Mouse (Mus musculus) heart, embryonic 11.5 days (tissue): ENCODE results near the gene Atp9a. TPM values are rescaled to one million over a fixed set of nuclear protein-coding genes. Genes with fewer than 3 reads are reported as not detected.

Experiments used
- ATAC-seq: fragments of 200-750 bp; cut with Nextera tagmentation; replicated peaks from 2 replicates; pipeline ENCODE4 v1.8.0; 2017; ENCODE audit warnings: moderate library complexity; ENCODE audit not compliant: insufficient number of reproducible peaks, low FRiP score, low TSS enrichment
- H3K27ac ChIP-seq: fragments of 300-500 bp; sonication (generic); 2 replicates; pipeline ENCODE4 v1.5.1; 2014; ENCODE audit warnings: mild to moderate bottlenecking, low read depth, low read length
- H3K27me3 ChIP-seq: fragments of 300-500 bp; sonication (generic); 2 replicates; pipeline ENCODE4 v1.6.1; 2014; ENCODE audit warnings: mild to moderate bottlenecking, low read length, mixed read lengths; ENCODE audit not compliant: control insufficient read depth, insufficient read depth
- H3K36me3 ChIP-seq: fragments of 300-500 bp; sonication (generic); 2 replicates; pipeline ENCODE4 v1.6.1; 2014; ENCODE audit warnings: mild to moderate bottlenecking, low read length, moderate library complexity, mixed read lengths; ENCODE audit not compliant: control insufficient read depth, insufficient read depth
- H3K4me1 ChIP-seq: fragments of 300-500 bp; sonication (generic); 2 replicates; pipeline ENCODE4 v1.6.1; 2014; ENCODE audit warnings: low read length; ENCODE audit not compliant: control insufficient read depth, insufficient read depth
- H3K4me2 ChIP-seq: fragments of 300-500 bp; sonication (generic); 2 replicates; pipeline ENCODE4 v1.6.1; 2014; ENCODE audit warnings: mild to moderate bottlenecking, moderate library complexity
- H3K4me3 ChIP-seq: fragments of 300-500 bp; sonication (generic); 2 replicates; pipeline ENCODE4 v1.5.1; 2014; ENCODE audit warnings: low read depth, low read length
- H3K9ac ChIP-seq: fragments of 300-500 bp; sonication (generic); 2 replicates; pipeline ENCODE4 v1.6.1; 2014; ENCODE audit warnings: mild to moderate bottlenecking, low read depth, low read length, moderate library complexity
- H3K9me3 ChIP-seq: fragments of 300-500 bp; sonication (generic); replicated peaks from 2 replicates; pipeline ENCODE4 v1.6.1; 2016; ENCODE audit warnings: low read length; ENCODE audit not compliant: control insufficient read depth
- WGBS: fragments of 180-500 bp; shearing (Covaris S2); extraction: QIAGEN DNeasy Blood & Tissue Kit; methylation state at CpG from one replicate; pipeline ENCODE4 v1.1.7; 2014; ENCODE audit not compliant: insufficient replicate concordance; 5-methylcytosine and 5-hydroxymethylcytosine counted together
- polyA plus RNA-seq: library from polyadenylated mRNA; unstranded; fragments of >200 nt; fragmentation: Nextera tagmentation; extraction: Ambion mirVana; gene quantifications from 2 replicates; pipeline ENCODE4 v1.2.1, GENCODE M21; 2014

Gene Atp9a
- polyA plus RNA-seq, 1 experiment from 2014 or later = 7.5 TPM

GRCm38 (mm10) chr2:168618205-168618717 lies 123.9 kb downstream of the Atp9a start:
- Histone ChIP-seq H3K27ac (no peak overlapping the region), H3K4me1 (0 out of 2 replicates have a peak, but pooled peaks cover 8% of the 10 kb centered on the region), H3K36me3 (no peaks in the 10 kb centered on the region), H3K9ac (no peak overlapping the region), H3K9me3 (no peaks in the 10 kb centered on the region; the same call in 1 of the 2 replicates), H3K4me3 (no peak overlapping the region), H3K27me3 (peaks cover 4% of the 10 kb centered on the region; the same call in 1 of the 2 replicates), H3K4me2 (no peak overlapping the region)
- no peak for ATAC-seq
- WGBS = 77% methylated on average over 15 of the region's 15 CpGs

- Histone ChIP-seq H3K4me1 (peaks cover 15% of the 10 kb centered on the region; the same call in 1 of the 2 replicates), H3K27ac (no peak overlapping the region), H3K4me2 (no peak overlapping the region), H3K27me3 (peaks cover 4% of the 10 kb centered on the region; the same call in 1 of the 2 replicates), H3K4me3 (no peak overlapping the region), H3K9ac (no peak overlapping the region), H3K9me3 (no peaks in the 10 kb centered on the region), H3K36me3 (no peaks in the 10 kb centered on the region)
- WGBS = 79% methylated on average over 3 of the region's 3 CpGs
- ATAC-seq = no peak
Observed at GRCm38 (mm10) chr2:168615160-168615559, 127.0 kb downstream of the Atp9a start.

DNA sequence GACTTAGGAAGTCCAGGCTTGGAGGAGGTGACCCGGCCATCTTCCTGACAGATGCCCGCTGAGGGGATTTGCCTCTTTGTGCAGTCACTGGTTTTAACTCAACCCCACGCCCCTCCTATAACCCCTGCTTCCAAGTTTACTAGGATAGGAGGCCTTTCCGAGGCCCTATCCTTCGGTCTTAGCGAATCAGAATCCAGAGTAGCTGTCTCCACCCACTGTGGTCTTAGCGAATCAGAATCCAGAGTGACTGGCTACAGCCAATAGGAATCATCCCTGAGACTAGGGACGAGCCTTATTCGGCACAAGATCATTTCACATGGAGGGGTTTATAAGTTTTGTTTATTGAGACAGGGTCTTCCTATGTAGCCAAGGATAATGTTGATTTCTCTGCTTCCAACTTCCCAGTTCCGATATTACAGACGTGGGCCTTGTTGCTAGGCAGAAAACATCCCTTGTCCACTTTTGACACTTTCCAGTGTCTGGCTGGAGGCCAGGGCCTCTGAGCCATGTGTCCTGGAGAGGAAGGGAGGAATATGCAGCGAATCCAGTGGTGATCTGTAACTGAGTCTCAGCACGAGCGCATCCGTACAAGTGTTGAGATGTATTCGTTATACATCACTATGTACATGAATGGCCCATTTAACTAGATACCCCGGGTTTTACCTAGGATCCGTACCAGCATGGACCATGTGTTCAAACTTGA lies 127.9 kb downstream of the Atp9a start:
- peaks cover 15% of the 10 kb centered on the region; the same call in 1 of the 2 replicates for H3K4me1 ChIP-seq
- H3K9me3 ChIP-seq = no peaks in the 10 kb centered on the region
- no peaks in the 10 kb centered on the region for H3K36me3 ChIP-seq
- WGBS = 69% methylated on average over 18 of the region's 18 CpGs
- H3K9ac ChIP-seq = no peak overlapping the region
- H3K4me3 ChIP-seq = no peak overlapping the region
- no peak overlapping the region for H3K27ac ChIP-seq
- no peak overlapping the region for H3K4me2 ChIP-seq
- no peak for ATAC-seq
- H3K27me3 ChIP-seq = peaks cover 4% of the 10 kb centered on the region; the same call in 1 of the 2 replicates

DNA sequence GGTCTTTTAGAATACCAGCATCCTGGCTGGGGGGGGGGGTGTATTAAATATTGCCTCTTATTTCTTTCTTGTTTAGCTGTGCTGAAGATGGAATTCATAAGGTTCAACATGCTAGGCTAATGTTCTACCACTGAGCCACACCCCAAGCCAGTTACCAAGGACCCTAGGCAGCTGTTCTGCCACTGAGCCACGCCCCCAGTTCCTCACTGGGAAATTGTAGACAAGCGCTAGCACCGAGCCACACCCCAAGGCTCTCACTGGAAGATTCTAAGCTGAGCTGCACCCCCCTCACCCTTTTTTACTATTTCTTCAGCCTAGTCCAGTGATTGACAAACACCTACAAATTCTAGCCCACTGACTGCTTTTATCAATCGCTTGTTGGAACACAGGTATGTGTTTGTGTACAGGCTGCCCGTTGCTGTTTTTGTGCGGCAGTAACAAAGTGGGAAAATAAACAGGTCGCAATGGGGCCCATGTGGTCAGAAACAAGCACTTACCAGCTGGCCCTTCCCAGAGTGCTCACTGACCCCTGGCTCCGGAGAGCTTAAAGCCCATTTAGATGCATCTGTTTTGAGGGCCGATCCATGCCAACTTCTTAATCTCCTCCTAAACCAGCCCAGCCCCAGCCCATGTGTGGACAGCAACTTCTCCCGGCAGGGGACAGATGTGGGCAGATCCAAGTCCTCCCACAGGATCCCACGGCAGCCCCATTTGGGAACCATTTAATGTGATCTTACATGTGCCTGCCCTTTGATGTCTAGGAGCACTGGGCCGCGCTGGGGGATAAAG lies 128.9 kb downstream of the Atp9a start:
- ATAC-seq = no peak

GRCm38 (mm10) chr2:168610941-168611340 lies 131.3 kb downstream of the Atp9a start:
- Histone ChIP-seq H3K4me2 (no peak overlapping the region), H3K9me3 (no peaks in the 10 kb centered on the region), H3K4me3 (no peak overlapping the region), H3K9ac (no peak overlapping the region), H3K27ac (0 out of 2 replicates have a peak overlapping the region, but pooled peaks have one; percentile 31), H3K36me3 (no peaks in the 10 kb centered on the region), H3K4me1 (peaks cover 28% of the 10 kb centered on the region), H3K27me3 (0 out of 2 replicates have a peak, but pooled peaks cover 2% of the 10 kb centered on the region)
- no peak for ATAC-seq
- WGBS = 58% methylated on average over 3 of the region's 3 CpGs

More for the DNA sequence above, 128.9 kb downstream of the Atp9a start:
- Histone ChIP-seq H3K36me3 (no peaks in the 10 kb centered on the region), H3K4me3 (no peak overlapping the region), H3K9me3 (no peaks in the 10 kb centered on the region), H3K27ac (no peak overlapping the region), H3K4me1 (peaks cover 16% of the 10 kb centered on the region), H3K9ac (no peak overlapping the region), H3K4me2 (no peak overlapping the region), H3K27me3 (peaks cover 4% of the 10 kb centered on the region; the same call in 1 of the 2 replicates)
- 57% methylated on average over 13 of the region's 13 CpGs for WGBS

- WGBS = 74% methylated on average over 6 of the region's 6 CpGs
- ATAC-seq = no peak
- Histone ChIP-seq H3K9me3 (no peaks in the 10 kb centered on the region), H3K9ac (no peak overlapping the region), H3K36me3 (no peaks in the 10 kb centered on the region), H3K4me1 (peaks cover 33% of the 10 kb centered on the region), H3K4me2 (no peak overlapping the region), H3K27ac (no peak overlapping the region), H3K4me3 (no peak overlapping the region), H3K27me3 (0 out of 2 replicates have a peak, but pooled peaks cover 2% of the 10 kb centered on the region)
Observed at GRCm38 (mm10) chr2:168609653-168610248, 132.5 kb downstream of the Atp9a start.

DNA sequence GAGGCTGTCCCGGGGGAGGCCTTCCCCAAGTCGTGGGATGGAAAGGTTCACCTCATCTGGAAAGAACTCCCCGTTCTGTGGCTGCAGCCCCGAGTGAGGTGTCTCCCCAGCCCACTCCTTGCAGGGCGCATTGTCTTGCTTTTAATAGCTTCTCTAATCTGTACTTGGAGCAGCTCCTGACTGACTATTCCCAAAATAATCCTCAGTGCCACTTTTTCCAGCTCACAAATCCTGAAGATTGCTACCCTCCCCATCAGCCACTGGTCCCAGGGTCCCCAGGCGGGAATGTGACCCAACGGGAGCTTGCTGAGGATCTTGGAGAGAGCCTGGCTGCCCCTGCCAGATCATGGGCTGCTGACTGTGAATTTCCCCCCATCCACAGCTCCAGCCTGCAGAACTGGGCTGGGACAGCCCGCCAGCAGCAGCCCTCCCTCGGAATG lies 134.1 kb downstream of the Atp9a start:
- no peak for ATAC-seq
- Histone ChIP-seq H3K27ac (peak overlapping the region; percentile 37; the same call in 1 of the 2 replicates), H3K4me1 (peaks cover 34% of the 10 kb centered on the region), H3K27me3 (peaks cover 7% of the 10 kb centered on the region), H3K4me2 (0 out of 2 replicates have a peak overlapping the region, but pooled peaks have one; percentile 1), H3K9ac (no peak overlapping the region), H3K36me3 (no peaks in the 10 kb centered on the region), H3K4me3 (no peak overlapping the region), H3K9me3 (no peaks in the 10 kb centered on the region)
- WGBS = 42% methylated on average over 9 of the region's 9 CpGs

GRCm38 (mm10) chr2:168604655-168605070 lies 137.5 kb downstream of the Atp9a start:
- 25% methylated on average over 16 of the region's 16 CpGs for WGBS
- 0 out of 2 replicates have a peak overlapping the region, but pooled peaks have one; percentile 14 for H3K4me2 ChIP-seq

More at GRCm38 (mm10) chr2:168604655-168605070, 137.5 kb downstream of the Atp9a start:
- no peak for ATAC-seq
- Histone ChIP-seq H3K27ac (peak overlapping the region; percentile 67), H3K9ac (0 out of 2 replicates have a peak overlapping the region, but pooled peaks have one; percentile 24), H3K9me3 (no peaks in the 10 kb centered on the region), H3K4me3 (no peak overlapping the region), H3K4me1 (peaks cover 35% of the 10 kb centered on the region), H3K36me3 (no peaks in the 10 kb centered on the region), H3K27me3 (peaks cover 35% of the 10 kb centered on the region)
